Comparison of ENCODE assay signal across 10 mouse cellular contexts in genomic region chr3:87630899-87631298, GRCm38 (mm10). TPM values are rescaled to one million over a fixed set of nuclear protein-coding genes. Genes with fewer than 3 reads are reported as not detected.
A peak's percentile ranks its signal among the peaks of the same experiment; 100 is the strongest.
DNase-seq lines count a peak whose midpoint lies in the region; ATAC-seq lines count a peak whose summit lies in the region.
"Had no signal": no experiment of that assay in that cellular context is flagged by ENCODE, and none has a peak within 500 bp of the region (broad histone marks: within the 10 kb centered on the region; RNA-seq: fewer than 3 reads in every experiment).

No protein-coding gene starts in this region.

- H3K27ac ChIP-seq in heart, embryonic 11.5 days (ENCODE audit: low read depth, low read length): no peak overlapping the region
- no peak overlapping the region for H3K27ac ChIP-seq in midbrain, embryonic 13.5 days
- H3K27ac ChIP-seq in midbrain, embryonic 10.5 days (replicated peaks): no peak overlapping the region
- peak overlapping the region; percentile 39; the same call in 1 of the 2 replicates for H3K27ac ChIP-seq in embryonic facial prominence, embryonic 14.5 days (replicated peaks; ENCODE audit: low read depth, low read length)
- H3K27ac ChIP-seq: liver, embryonic 12.5 days had no signal

- DNase-seq in heart, adult 11 months: peak; percentile 92
- DNase-seq in midbrain, embryonic 10.5 days (ENCODE audit: low spot score): no peak
- DNase-seq in embryonic facial prominence, embryonic 14.5 days (ENCODE audit: low spot score): peak; percentile 45
- DNase-seq in kidney, postnatal 4 days: peak; percentile 43 to 70
- DNase-seq in spleen, postnatal 36 days (ENCODE audit: low spot score in 2 of 2): no peak
- no peak for DNase-seq in adrenal gland, adult 18-20 months (ENCODE audit: low spot score in 2 of 2)

- no peak for ATAC-seq in heart, embryonic 11.5 days (replicated peaks; ENCODE audit: insufficient number of reproducible peaks, low FRiP score, low TSS enrichment)
- no peak for ATAC-seq in midbrain, embryonic 13.5 days
- ATAC-seq in embryonic facial prominence, embryonic 14.5 days (ENCODE audit: low read depth): no peak
- ATAC-seq: liver, embryonic 12.5 days; midbrain, embryonic 16.5 days had no signal

- H3K27me3 ChIP-seq in heart, embryonic 11.5 days (ENCODE audit: control insufficient read depth, insufficient read depth, low read length): no peaks in the 10 kb centered on the region
- no peaks in the 10 kb centered on the region for H3K27me3 ChIP-seq in midbrain, embryonic 13.5 days
- H3K27me3 ChIP-seq in midbrain, embryonic 10.5 days (ENCODE audit: low read depth, poor library complexity, severe bottlenecking): no peaks in the 10 kb centered on the region
- no peaks in the 10 kb centered on the region for H3K27me3 ChIP-seq in embryonic facial prominence, embryonic 14.5 days (replicated peaks; ENCODE audit: control insufficient read depth, insufficient read depth, low read length)
- H3K27me3 ChIP-seq: liver, embryonic 12.5 days had no signal

- WGBS in heart, embryonic 11.5 days (ENCODE audit: insufficient replicate concordance): 79% methylated on average over 9 of the region's 9 CpGs
- 91% methylated on average over 9 of the region's 9 CpGs for WGBS in midbrain, embryonic 13.5 days
- 92% methylated on average over 9 of the region's 9 CpGs for WGBS in midbrain, embryonic 10.5 days
- WGBS in embryonic facial prominence, embryonic 14.5 days: 76% methylated on average over 9 of the region's 9 CpGs

- H3K9me3 ChIP-seq in heart, embryonic 11.5 days (replicated peaks; ENCODE audit: control insufficient read depth, low read length): no peaks in the 10 kb centered on the region
- H3K9me3 ChIP-seq in midbrain, embryonic 13.5 days: no peaks in the 10 kb centered on the region
- H3K9me3 ChIP-seq in midbrain, embryonic 10.5 days (replicated peaks): no peaks in the 10 kb centered on the region
- H3K9me3 ChIP-seq in embryonic facial prominence, embryonic 14.5 days (ENCODE audit: control insufficient read depth, low read length): no peaks in the 10 kb centered on the region
- H3K9me3 ChIP-seq: liver, embryonic 12.5 days had no signal

- no peak overlapping the region for H3K4me3 ChIP-seq in heart, embryonic 11.5 days (ENCODE audit: low read depth, low read length)
- no peak overlapping the region for H3K4me3 ChIP-seq in midbrain, embryonic 13.5 days (replicated peaks)
- no peak overlapping the region for H3K4me3 ChIP-seq in midbrain, embryonic 10.5 days
- no peak overlapping the region for H3K4me3 ChIP-seq in embryonic facial prominence, embryonic 14.5 days (ENCODE audit: low read depth, low read length)
- H3K4me3 ChIP-seq: liver, embryonic 12.5 days had no signal

- no peak overlapping the region for H3K9ac ChIP-seq in heart, embryonic 11.5 days (ENCODE audit: low read depth, low read length)
- 0 out of 2 replicates have a peak overlapping the region, but pooled peaks have one; percentile 23 for H3K9ac ChIP-seq in midbrain, embryonic 13.5 days (replicated peaks)
- peak overlapping the region; percentile 16; the same call in 1 of the 2 replicates for H3K9ac ChIP-seq in embryonic facial prominence, embryonic 14.5 days (ENCODE audit: low read depth, low read length)
- H3K9ac ChIP-seq: liver, embryonic 12.5 days had no signal

- H3K4me1 ChIP-seq in heart, embryonic 11.5 days (ENCODE audit: control insufficient read depth, insufficient read depth, low read length): 0 out of 2 replicates have a peak, but pooled peaks cover 3% of the 10 kb centered on the region
- H3K4me1 ChIP-seq in midbrain, embryonic 13.5 days (replicated peaks): peaks cover 10% of the 10 kb centered on the region; the same call in 1 of the 2 replicates
- peaks cover 4% of the 10 kb centered on the region; the same call in 1 of the 2 replicates for H3K4me1 ChIP-seq in midbrain, embryonic 10.5 days
- H3K4me1 ChIP-seq in embryonic facial prominence, embryonic 14.5 days (ENCODE audit: control insufficient read depth, insufficient read depth, low read length): peaks cover 6% of the 10 kb centered on the region
- H3K4me1 ChIP-seq: liver, embryonic 12.5 days had no signal

- H3K36me3 ChIP-seq in heart, embryonic 11.5 days (ENCODE audit: control insufficient read depth, insufficient read depth, low read length): no peaks in the 10 kb centered on the region
- no peaks in the 10 kb centered on the region for H3K36me3 ChIP-seq in midbrain, embryonic 13.5 days
- H3K36me3 ChIP-seq in midbrain, embryonic 10.5 days: peaks cover 11% of the 10 kb centered on the region; the same call in 1 of the 2 replicates
- no peaks in the 10 kb centered on the region for H3K36me3 ChIP-seq in embryonic facial prominence, embryonic 14.5 days (ENCODE audit: control insufficient read depth, insufficient read depth, low read length)
- H3K36me3 ChIP-seq: liver, embryonic 12.5 days had no signal

- no peak overlapping the region for H3K4me2 ChIP-seq in heart, embryonic 11.5 days
- H3K4me2 ChIP-seq in midbrain, embryonic 13.5 days (replicated peaks): no peak overlapping the region
- H3K4me2 ChIP-seq in embryonic facial prominence, embryonic 14.5 days (ENCODE audit: low read depth, low read length): no peak overlapping the region
- H3K4me2 ChIP-seq: liver, embryonic 12.5 days had no signal

RNA-seq across cellular contexts. Expression of gene Arhgef11, which starts 13.5 kb away (rescaled TPM):
- 8.6 and 11.0 TPM in 2 replicates for polyA plus RNA-seq in heart, embryonic 11.5 days (2014; fragmentation: Nextera tagmentation; extraction: Ambion mirVana)
- polyA plus RNA-seq in midbrain, embryonic 13.5 days (2015; fragmentation: Nextera tagmentation; extraction: Ambion mirVana): 24.6 and 27.0 TPM in 2 replicates
- 12.9 and 15.5 TPM in 2 replicates for polyA plus RNA-seq in midbrain, embryonic 10.5 days (2016; fragmentation: Nextera tagmentation; extraction: Ambion mirVana)
- 17.1 and 18.9 TPM in 2 replicates for polyA plus RNA-seq in embryonic facial prominence, embryonic 14.5 days (2014; fragmentation: Nextera tagmentation; extraction: Ambion mirVana)
- 10 to 100 TPM; 29.7 to 35.8 TPM for total RNA-seq in adrenal gland, adult 18-20 months (2021)

Comparison
In these comparisons a context has a peak if more than half of its experiments do, and no peak if none do; other contexts are left out.
1. DNase-seq: peak in heart, adult 11 months (single experiment), embryonic facial prominence, embryonic 14.5 days (single experiment) and kidney, postnatal 4 days (2 of 2); none in midbrain, embryonic 10.5 days (single experiment), spleen, postnatal 36 days (0 of 2) and adrenal gland, adult 18-20 months (0 of 2).